Mouse (Mus musculus): ENCODE results near the gene Krt27.

DNA sequence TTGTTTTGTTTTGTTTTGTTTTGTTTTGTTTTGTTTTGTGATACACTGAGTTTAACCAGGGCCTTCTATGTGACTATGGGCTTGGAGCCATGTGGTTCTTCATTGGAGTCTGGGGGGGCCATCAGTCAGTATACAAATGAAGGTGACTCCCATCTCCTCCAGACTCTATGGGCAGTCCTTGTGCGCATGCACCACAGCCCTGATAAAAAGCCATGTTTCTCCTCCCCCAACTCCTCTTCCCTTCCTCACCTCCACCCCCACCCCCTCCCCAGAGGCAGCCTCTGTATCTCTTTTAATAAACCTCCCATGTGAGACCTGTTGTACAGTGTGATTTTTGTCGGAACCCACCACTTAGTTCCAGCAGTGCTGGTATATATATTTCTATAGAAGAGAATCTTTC lies 45.8 kb upstream of the Krt27 start:
- TF ChIP-seq POLR2A (IDR thresholded peaks at IDR 0.05; ENCODE audit: insufficient read depth, low read depth, low read length) (no peak), CTCF (IDR thresholded peaks at IDR 0.05) (no peak)
